Mouse (Mus musculus): Measurements from ENCODE around the gene Usp13. TPM values are rescaled to one million over a fixed set of nuclear protein-coding genes. Genes with fewer than 3 reads are reported as not detected.
A peak's percentile ranks its signal among the peaks of the same experiment; 100 is the strongest.

Gene Usp13
- polyA plus RNA-seq, 1 experiment from 2014 or later: 1.5 TPM

- no peak for TF ChIP-seq CTCF (IDR thresholded peaks at IDR 0.05; ENCODE audit: low read depth)
- Histone ChIP-seq H3K27me3 (ENCODE audit: insufficient read depth, low read length) (no peaks in the 10 kb centered on the region), H3K9ac (ENCODE audit: low read depth, low read length) (no peak overlapping the region), H3K4me3 (replicated peaks; ENCODE audit: low read depth, low read length) (no peak overlapping the region), H3K36me3 (ENCODE audit: insufficient read depth, low read length) (no peaks in the 10 kb centered on the region), H3K27ac (no peak overlapping the region), H3K9me3 (replicated peaks; ENCODE audit: low read length) (no peaks in the 10 kb centered on the region), H3K4me2 (ENCODE audit: low read length) (no peak overlapping the region), H3K4me1 (replicated peaks; ENCODE audit: insufficient read depth, low read length) (no peaks in the 10 kb centered on the region)
- 89% methylated on average over 3 of the region's 3 CpGs for WGBS
- no peak for DNase-seq (ENCODE audit: low spot score)
- no peak for ATAC-seq (replicated peaks; ENCODE audit: low FRiP score, low read depth)
Observed at GRCm38 (mm10) chr3:32908400-32908799, 91.1 kb downstream of the Usp13 start.

GRCm38 (mm10) chr3:32910071-32910551 lies 92.8 kb downstream of the Usp13 start:
- ATAC-seq (replicated peaks; ENCODE audit: low FRiP score, low read depth): peak; percentile 63; the same call in 1 of the 2 replicates
- WGBS: 30% methylated on average over 7 of the region's 7 CpGs

DNA sequence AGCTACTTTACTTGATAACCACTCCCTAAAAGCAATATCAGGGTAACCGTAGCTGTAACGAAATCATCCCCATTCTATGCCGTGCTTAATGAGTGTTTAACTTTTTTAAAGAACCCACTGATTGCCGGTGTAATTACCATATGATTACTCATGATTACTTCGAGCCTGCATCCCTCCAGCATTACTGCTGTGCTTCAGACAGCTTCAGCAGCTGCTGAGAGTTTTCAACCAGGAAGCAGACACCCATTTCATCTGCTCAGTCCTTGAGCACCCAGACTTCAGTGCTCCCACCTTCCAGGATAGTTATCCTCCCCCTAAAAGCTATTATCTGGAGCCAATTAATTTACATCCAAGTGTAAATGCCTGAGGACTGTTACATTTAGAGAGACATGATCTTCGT lies 106.8 kb downstream of the Usp13 start:
- Histone ChIP-seq H3K9me3 (replicated peaks; ENCODE audit: low read length) (no peaks in the 10 kb centered on the region), H3K4me3 (replicated peaks; ENCODE audit: low read depth, low read length) (no peak overlapping the region), H3K4me2 (ENCODE audit: low read length) (no peak overlapping the region), H3K27me3 (ENCODE audit: insufficient read depth, low read length) (no peaks in the 10 kb centered on the region), H3K4me1 (replicated peaks; ENCODE audit: insufficient read depth, low read length) (no peaks in the 10 kb centered on the region), H3K36me3 (ENCODE audit: insufficient read depth, low read length) (no peaks in the 10 kb centered on the region), H3K27ac (no peak overlapping the region), H3K9ac (ENCODE audit: low read depth, low read length) (no peak overlapping the region)
- no peak for DNase-seq (ENCODE audit: low spot score)
- no peak for TF ChIP-seq CTCF (IDR thresholded peaks at IDR 0.05; ENCODE audit: low read depth)
- 78% methylated on average over 6 of the region's 6 CpGs for WGBS
- ATAC-seq (replicated peaks; ENCODE audit: low FRiP score, low read depth): no peak

More at GRCm38 (mm10) chr3:32910071-32910551, 92.8 kb downstream of the Usp13 start:
- DNase-seq (ENCODE audit: low spot score): peak; percentile 73
- Histone ChIP-seq H3K9me3 (replicated peaks; ENCODE audit: low read length) (no peaks in the 10 kb centered on the region), H3K4me2 (ENCODE audit: low read length) (no peak overlapping the region), H3K27ac (no peak overlapping the region), H3K4me3 (replicated peaks; ENCODE audit: low read depth, low read length) (no peak overlapping the region), H3K27me3 (ENCODE audit: insufficient read depth, low read length) (no peaks in the 10 kb centered on the region), H3K36me3 (ENCODE audit: insufficient read depth, low read length) (no peaks in the 10 kb centered on the region), H3K4me1 (replicated peaks; ENCODE audit: insufficient read depth, low read length) (no peaks in the 10 kb centered on the region), H3K9ac (ENCODE audit: low read depth, low read length) (no peak overlapping the region)
- peak; percentile 73 for TF ChIP-seq CTCF (IDR thresholded peaks at IDR 0.05; ENCODE audit: low read depth)

- H3K27me3 ChIP-seq (ENCODE audit: insufficient read depth, low read length): no peaks in the 10 kb centered on the region
- ATAC-seq (replicated peaks; ENCODE audit: low FRiP score, low read depth): no peak; the same call in 1 of the 2 replicates
- no peak overlapping the region for H3K4me3 ChIP-seq (replicated peaks; ENCODE audit: low read depth, low read length)
- H3K4me2 ChIP-seq (ENCODE audit: low read length): no peak overlapping the region
- TF ChIP-seq CTCF (IDR thresholded peaks at IDR 0.05; ENCODE audit: low read depth): no peak
- 53% methylated on average over 8 of the region's 8 CpGs for WGBS
- no peaks in the 10 kb centered on the region for H3K4me1 ChIP-seq (replicated peaks; ENCODE audit: insufficient read depth, low read length)
- H3K36me3 ChIP-seq (ENCODE audit: insufficient read depth, low read length): no peaks in the 10 kb centered on the region
- no peaks in the 10 kb centered on the region for H3K9me3 ChIP-seq (replicated peaks; ENCODE audit: low read length)
- H3K27ac ChIP-seq: no peak overlapping the region
- no peak overlapping the region for H3K9ac ChIP-seq (ENCODE audit: low read depth, low read length)
- DNase-seq (ENCODE audit: low spot score): no peak
Observed at GRCm38 (mm10) chr3:32939802-32940501, 122.6 kb downstream of the Usp13 start.

DNA sequence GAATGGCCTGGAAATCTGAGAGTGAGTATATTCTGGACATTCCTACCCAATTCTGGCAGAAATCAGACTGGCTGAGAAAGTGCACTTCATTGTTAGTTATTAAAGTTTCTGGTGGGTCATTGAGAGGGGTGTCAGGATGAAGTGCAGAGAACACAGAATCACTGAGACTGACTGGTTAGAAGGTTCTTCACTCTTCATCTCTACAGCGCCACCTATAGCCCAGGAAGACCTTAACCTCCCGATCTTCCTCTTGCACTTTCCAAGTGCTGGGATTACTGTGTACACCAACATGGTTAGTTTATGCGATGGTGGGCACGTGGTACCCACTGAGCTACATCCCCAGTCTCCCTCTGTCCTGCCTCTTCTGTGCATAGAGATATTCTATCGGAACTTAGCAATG lies 130.1 kb downstream of the Usp13 start:
- no peak for ATAC-seq (replicated peaks; ENCODE audit: low FRiP score, low read depth)
- TF ChIP-seq CTCF (IDR thresholded peaks at IDR 0.05; ENCODE audit: low read depth): no peak
- no peaks in the 10 kb centered on the region for H3K36me3 ChIP-seq (ENCODE audit: insufficient read depth, low read length)
- H3K27ac ChIP-seq: no peak overlapping the region
- no peak for DNase-seq (ENCODE audit: low spot score)
- H3K4me3 ChIP-seq (replicated peaks; ENCODE audit: low read depth, low read length): no peak overlapping the region
- WGBS: 89% methylated on average over 5 of the region's 5 CpGs
- H3K9ac ChIP-seq (ENCODE audit: low read depth, low read length): no peak overlapping the region
- H3K4me1 ChIP-seq (replicated peaks; ENCODE audit: insufficient read depth, low read length): no peaks in the 10 kb centered on the region
- no peaks in the 10 kb centered on the region for H3K27me3 ChIP-seq (ENCODE audit: insufficient read depth, low read length)
- H3K9me3 ChIP-seq (replicated peaks; ENCODE audit: low read length): no peaks in the 10 kb centered on the region
- H3K4me2 ChIP-seq (ENCODE audit: low read length): no peak overlapping the region

- H3K36me3 ChIP-seq (ENCODE audit: insufficient read depth, low read length): no peaks in the 10 kb centered on the region
- no peak for TF ChIP-seq CTCF (IDR thresholded peaks at IDR 0.05; ENCODE audit: low read depth)
- no peak for ATAC-seq (replicated peaks; ENCODE audit: low FRiP score, low read depth)
- no peak overlapping the region for H3K4me3 ChIP-seq (replicated peaks; ENCODE audit: low read depth, low read length)
- H3K27ac ChIP-seq: no peak overlapping the region
- H3K9me3 ChIP-seq (replicated peaks; ENCODE audit: low read length): no peaks in the 10 kb centered on the region
- no peak overlapping the region for H3K4me2 ChIP-seq (ENCODE audit: low read length)
- no peak for DNase-seq (ENCODE audit: low spot score)
- H3K9ac ChIP-seq (ENCODE audit: low read depth, low read length): no peak overlapping the region
- H3K4me1 ChIP-seq (replicated peaks; ENCODE audit: insufficient read depth, low read length): no peaks in the 10 kb centered on the region
- 0% methylated on average over 1 of the region's 1 CpGs for WGBS
- no peaks in the 10 kb centered on the region for H3K27me3 ChIP-seq (ENCODE audit: insufficient read depth, low read length)
Observed at GRCm38 (mm10) chr3:32951382-32951781, 134.0 kb downstream of the Usp13 start.
